ENCODE assay signal across 10 mouse cellular contexts in the genomic region with DNA sequence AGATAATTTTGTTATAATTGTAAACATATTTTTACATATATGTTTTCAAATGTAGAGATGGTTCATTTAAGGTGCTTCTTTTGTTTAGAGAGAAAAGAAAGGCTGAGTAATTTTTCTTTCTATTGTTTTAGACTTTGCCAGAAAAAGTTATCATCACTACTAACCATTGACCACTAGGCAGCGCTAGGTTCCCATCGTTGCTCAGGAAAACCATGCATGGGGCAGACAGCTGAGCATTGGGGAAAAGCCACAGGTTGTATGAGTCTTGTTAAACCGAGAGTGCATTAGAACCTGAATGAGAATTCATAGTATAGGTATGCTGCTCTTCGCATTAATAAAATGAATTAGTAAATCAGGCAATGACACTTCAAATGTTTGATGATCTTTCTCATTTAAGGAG.
DNase-seq lines count a peak whose midpoint lies in the region; ATAC-seq and TF ChIP-seq lines count a peak whose summit lies in the region.
"Had no signal": no experiment of that assay in that cellular context is flagged by ENCODE, and none has a peak within 500 bp of the region (broad histone marks: within the 10 kb centered on the region; RNA-seq: fewer than 3 reads in every experiment).

No protein-coding gene starts in this region.

- no peaks in the 10 kb centered on the region for H3K36me3 ChIP-seq in kidney, embryonic 16.5 days (ENCODE audit: insufficient read depth, low read length)
- H3K36me3 ChIP-seq in hindbrain, postnatal 0 days (ENCODE audit: insufficient read depth, low read length): no peaks in the 10 kb centered on the region
- H3K36me3 ChIP-seq: embryonic facial prominence, embryonic 15.5 days; liver, embryonic 15.5 days had no signal

- no peak for ATAC-seq in kidney, embryonic 16.5 days (ENCODE audit: low FRiP score, low TSS enrichment)
- ATAC-seq in hindbrain, postnatal 0 days: peak; percentile 55; the same call in 1 of the 2 replicates
- no peak for ATAC-seq in erythroblast, adult 5-6 weeks (replicated peaks; ENCODE audit: low FRiP score, poor library complexity, severe bottlenecking)

- no peak overlapping the region for H3K4me3 ChIP-seq in kidney, embryonic 16.5 days (ENCODE audit: low read length)
- no peak overlapping the region for H3K4me3 ChIP-seq in hindbrain, postnatal 0 days (ENCODE audit: low read length)
- H3K4me3 ChIP-seq: embryonic facial prominence, embryonic 15.5 days; liver, embryonic 15.5 days had no signal

- H3K9ac ChIP-seq in kidney, embryonic 16.5 days (replicated peaks; ENCODE audit: low read length): no peak overlapping the region
- no peak overlapping the region for H3K9ac ChIP-seq in hindbrain, postnatal 0 days (replicated peaks; ENCODE audit: low read length)
- H3K9ac ChIP-seq: embryonic facial prominence, embryonic 15.5 days; liver, embryonic 15.5 days had no signal

- H3K4me1 ChIP-seq in kidney, embryonic 16.5 days (ENCODE audit: insufficient read depth, low read length): no peaks in the 10 kb centered on the region
- H3K4me1 ChIP-seq in hindbrain, postnatal 0 days (ENCODE audit: insufficient read depth, low read length): no peaks in the 10 kb centered on the region
- H3K4me1 ChIP-seq: embryonic facial prominence, embryonic 15.5 days; liver, embryonic 15.5 days had no signal

- H3K4me2 ChIP-seq in kidney, embryonic 16.5 days (replicated peaks; ENCODE audit: low read depth, low read length): no peak overlapping the region
- H3K4me2 ChIP-seq in hindbrain, postnatal 0 days (ENCODE audit: low read depth, low read length): no peak overlapping the region
- H3K4me2 ChIP-seq: embryonic facial prominence, embryonic 15.5 days; liver, embryonic 15.5 days had no signal

- DNase-seq in kidney, postnatal 10 days: peak; percentile 26
- DNase-seq in MEL-GATA-1-ER (ENCODE audit: extremely low read depth, low read depth) (peak; percentile 10), adipocyte (ENCODE audit: low spot score) (no peak)
- DNase-seq in cerebellum, adult 9-11 months: peak; percentile 43
- peak; percentile 85 for DNase-seq in hindbrain, postnatal 0 days (ENCODE audit: low spot score)
- peak; percentile 5 for DNase-seq in lung, postnatal 36 days

- WGBS in kidney, embryonic 16.5 days: 9% methylated on average over 4 of the region's 4 CpGs
- WGBS in hindbrain, postnatal 0 days: 10% methylated on average over 4 of the region's 4 CpGs

- TF ChIP-seq CTCF in hindbrain, postnatal 0 days (IDR thresholded peaks at IDR 0.05; ENCODE audit: low read depth): peak; percentile 87

- H3K9me3 ChIP-seq in kidney, embryonic 16.5 days (ENCODE audit: low read length): no peaks in the 10 kb centered on the region
- H3K9me3 ChIP-seq in hindbrain, postnatal 0 days (ENCODE audit: low read length): no peaks in the 10 kb centered on the region
- H3K9me3 ChIP-seq: embryonic facial prominence, embryonic 15.5 days; liver, embryonic 15.5 days had no signal

- H3K27me3 ChIP-seq in kidney, embryonic 16.5 days (ENCODE audit: insufficient read depth, low read length): no peaks in the 10 kb centered on the region
- no peaks in the 10 kb centered on the region for H3K27me3 ChIP-seq in hindbrain, postnatal 0 days (ENCODE audit: insufficient read depth, low read length)
- H3K27me3 ChIP-seq: embryonic facial prominence, embryonic 15.5 days; liver, embryonic 15.5 days had no signal

- H3K27ac ChIP-seq in kidney, embryonic 16.5 days (ENCODE audit: low read length): no peak overlapping the region
- H3K27ac ChIP-seq in hindbrain, postnatal 0 days: no peak overlapping the region
- H3K27ac ChIP-seq: embryonic facial prominence, embryonic 15.5 days; liver, embryonic 15.5 days had no signal
